Mouse (Mus musculus) yolk sac, embryonic 10.5 days (tissue): Measurements from ENCODE around the gene Sgf29.
A peak's percentile ranks its signal among the peaks of the same experiment; 100 is the strongest.

Source experiments
- DNase-seq: peaks from one replicate; pipeline ENCODE4 v3.0.0-alpha.2; 2017; ENCODE audit warnings: low spot score

The Sgf29 gene

GRCm38 (mm10) chr7:126649231-126650051 lies at the start of gene Sgf29:
Gene Sgf29 (plus strand): TSS chr7:126649309.
- DNase-seq: peak; percentile 94

DNA sequence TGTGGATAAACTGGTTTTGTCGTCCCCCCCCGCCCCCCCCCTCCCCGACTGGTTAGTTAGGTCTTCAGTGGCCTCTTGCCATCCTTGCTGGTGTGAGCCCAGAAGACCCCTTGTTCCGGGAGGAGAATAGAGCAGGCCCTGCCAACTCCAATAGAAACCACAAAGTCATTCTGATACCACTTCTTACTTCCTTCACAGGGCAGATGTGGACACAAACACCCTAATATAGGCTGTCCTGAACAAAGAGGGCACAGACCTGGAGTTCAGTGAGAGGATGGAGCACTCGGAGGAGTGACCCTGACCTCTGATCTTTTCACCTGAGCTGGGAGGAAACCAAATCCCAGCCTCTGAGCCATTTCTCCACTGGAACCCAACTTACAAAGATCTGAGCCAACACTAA lies 47.2 kb upstream of the Sgf29 start:
- DNase-seq: no peak

DNA sequence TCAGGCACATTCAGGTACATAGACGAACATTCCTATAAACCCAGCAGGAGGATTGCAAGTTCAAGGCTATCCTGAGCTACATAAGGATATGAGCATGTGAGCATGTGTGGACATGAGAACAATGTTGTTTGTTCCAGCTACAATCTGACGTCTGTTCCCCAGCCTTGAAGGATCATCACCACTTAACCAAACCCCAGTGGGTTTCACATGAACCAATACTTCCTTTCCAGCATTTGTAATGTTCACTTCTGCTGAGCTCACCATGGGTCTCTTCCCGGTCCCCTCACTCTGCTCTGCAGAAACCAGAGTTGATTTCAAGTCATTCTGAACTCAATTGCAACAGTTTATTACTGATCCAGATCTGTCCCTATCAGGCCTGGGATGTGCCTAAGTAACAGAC lies 46.5 kb upstream of the Sgf29 start:
- DNase-seq: no peak

GRCm38 (mm10) chr7:126606611-126607010 lies 42.5 kb upstream of the Sgf29 start:
- no peak for DNase-seq

DNA sequence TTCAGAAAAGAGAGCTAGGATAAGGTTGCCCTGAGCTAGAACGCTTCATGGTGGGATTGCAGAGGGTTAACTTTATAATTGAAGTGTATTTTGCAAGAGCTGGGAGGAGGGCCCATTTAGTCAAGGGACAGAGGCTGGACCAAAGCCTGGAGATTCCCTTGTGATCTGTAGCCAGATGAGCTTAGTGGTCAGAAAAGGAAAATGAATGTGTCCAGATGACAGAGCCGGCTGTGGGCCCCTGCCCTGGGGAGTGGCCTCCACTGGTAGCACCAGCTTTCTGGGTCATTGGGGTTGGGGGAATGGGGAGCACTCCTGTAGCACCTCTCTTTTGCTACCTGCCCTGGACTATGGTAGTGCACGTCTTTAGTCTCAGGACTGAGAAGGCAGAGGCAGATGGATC lies 42.0 kb upstream of the Sgf29 start:
- no peak for DNase-seq

GRCm38 (mm10) chr7:126607796-126608195 lies 41.3 kb upstream of the Sgf29 start:
- no peak for DNase-seq

GRCm38 (mm10) chr7:126612736-126613135 lies 36.4 kb upstream of the Sgf29 start:
- DNase-seq: no peak

GRCm38 (mm10) chr7:126616707-126617106 lies 32.4 kb upstream of the Sgf29 start:
- no peak for DNase-seq

GRCm38 (mm10) chr7:126619559-126620275 lies 29.4 kb upstream of the Sgf29 start:
- DNase-seq: no peak

- no peak for DNase-seq
Observed at GRCm38 (mm10) chr7:126621452-126622359, 27.4 kb upstream of the Sgf29 start.

- DNase-seq: no peak
Observed at GRCm38 (mm10) chr7:126623381-126623780, 25.7 kb upstream of the Sgf29 start.

DNA sequence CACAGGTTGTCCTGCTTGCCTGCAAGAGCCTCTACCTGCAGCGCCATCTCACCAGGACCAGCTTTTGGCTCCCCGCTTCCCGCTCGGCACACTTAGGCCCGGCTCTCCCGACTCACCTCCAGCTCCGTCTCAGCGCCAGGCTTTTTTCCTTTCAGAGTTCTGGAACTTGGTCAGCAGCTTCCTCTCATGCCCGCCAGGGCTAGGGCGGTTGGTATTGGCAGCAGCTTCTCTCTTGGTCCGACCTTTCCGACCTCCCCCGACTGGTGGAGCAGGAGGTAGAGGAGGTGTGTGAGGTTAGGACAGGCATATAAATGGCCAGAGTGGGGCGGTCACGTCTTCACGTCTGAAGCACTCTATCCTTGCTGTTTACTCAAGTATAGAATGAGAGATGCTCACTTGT lies 24.3 kb upstream of the Sgf29 start:
- DNase-seq: no peak

GRCm38 (mm10) chr7:126625369-126625768 lies 23.7 kb upstream of the Sgf29 start:
- DNase-seq: no peak

DNA sequence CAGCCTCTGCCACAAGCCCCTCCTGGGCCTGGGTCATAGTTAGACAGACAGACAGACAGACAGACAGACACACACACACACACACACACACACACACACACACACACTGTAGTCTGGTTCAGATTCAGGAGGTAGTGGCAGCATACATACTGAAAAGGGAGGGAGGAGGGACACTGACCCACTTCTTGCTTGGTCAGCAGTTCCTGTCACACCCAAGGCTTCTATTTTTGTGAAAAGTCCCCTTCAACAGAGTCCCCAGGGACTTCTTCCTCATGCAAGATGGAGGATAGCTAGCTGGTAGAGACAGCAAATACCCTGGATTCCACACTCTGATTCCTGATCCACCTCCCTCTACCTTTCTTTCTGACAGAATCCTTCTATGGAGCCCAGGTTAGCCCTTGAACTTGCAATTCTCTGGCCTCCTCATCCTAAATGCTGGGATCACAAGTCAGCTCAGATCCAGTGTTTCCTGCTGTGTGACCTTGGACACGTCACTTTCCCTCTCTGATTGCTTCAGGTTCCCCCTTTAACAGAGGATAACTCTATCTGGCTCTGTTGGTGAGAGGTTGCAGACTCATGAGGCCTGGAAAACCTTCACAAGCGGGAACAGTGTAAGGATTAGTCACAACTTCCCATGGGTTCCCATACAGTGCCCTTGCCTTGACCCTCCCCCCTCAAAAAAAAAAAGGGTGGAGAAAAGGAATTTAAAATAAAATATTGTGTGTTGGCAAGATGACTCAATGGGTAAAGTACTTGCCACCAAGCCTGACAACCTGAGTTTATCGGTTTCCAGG lies 23.1 kb upstream of the Sgf29 start:
- DNase-seq: no peak

DNA sequence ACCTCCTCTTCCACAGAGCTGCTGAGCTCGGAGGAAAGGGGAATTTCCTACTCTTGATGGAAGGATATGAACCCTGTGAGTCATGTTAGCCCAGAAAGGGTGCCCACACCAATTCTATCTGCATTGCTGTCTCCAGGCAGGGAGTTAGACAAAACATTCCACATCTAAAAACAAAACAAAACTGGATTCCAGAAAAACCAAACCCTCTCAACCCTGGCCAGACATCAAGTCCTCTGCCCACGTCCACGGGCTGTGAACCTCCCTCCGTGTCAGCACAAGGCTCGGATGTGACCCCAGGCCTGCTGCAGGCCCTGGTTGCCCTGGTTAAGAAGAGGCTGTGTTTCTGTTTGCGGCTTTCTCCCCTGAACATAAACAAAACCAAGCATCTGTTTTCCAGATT lies 21.0 kb upstream of the Sgf29 start:
- DNase-seq: peak; percentile 41

DNA sequence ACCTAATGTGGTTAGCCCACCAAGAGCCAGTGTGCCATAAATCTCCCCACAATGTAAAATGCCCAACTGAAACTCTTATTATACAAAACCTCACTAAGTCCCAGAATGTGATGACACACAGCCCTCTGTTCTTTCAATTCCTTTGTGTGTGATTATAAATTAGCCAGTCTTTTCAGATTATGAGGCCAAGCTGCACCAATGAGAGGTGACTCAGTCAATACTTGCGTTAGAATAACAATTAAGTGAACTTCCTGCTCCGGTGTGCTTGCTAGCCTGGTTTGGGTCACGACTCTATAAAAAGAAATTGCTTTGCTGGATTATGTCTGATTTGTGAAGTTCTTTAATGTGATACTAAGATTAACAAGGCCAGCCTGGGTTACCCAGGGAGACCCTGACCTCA lies 19.2 kb upstream of the Sgf29 start:
- DNase-seq: no peak

- no peak for DNase-seq
Observed at GRCm38 (mm10) chr7:126630824-126631518, 18.1 kb upstream of the Sgf29 start, which contains the start of gene Nupr1. Gene Nupr1 (minus strand): TSS chr7:126630861.

- DNase-seq: no peak
Observed at GRCm38 (mm10) chr7:126632478-126632877, 16.6 kb upstream of the Sgf29 start.

GRCm38 (mm10) chr7:126635375-126635774 lies 13.7 kb upstream of the Sgf29 start:
- DNase-seq: no peak

DNA sequence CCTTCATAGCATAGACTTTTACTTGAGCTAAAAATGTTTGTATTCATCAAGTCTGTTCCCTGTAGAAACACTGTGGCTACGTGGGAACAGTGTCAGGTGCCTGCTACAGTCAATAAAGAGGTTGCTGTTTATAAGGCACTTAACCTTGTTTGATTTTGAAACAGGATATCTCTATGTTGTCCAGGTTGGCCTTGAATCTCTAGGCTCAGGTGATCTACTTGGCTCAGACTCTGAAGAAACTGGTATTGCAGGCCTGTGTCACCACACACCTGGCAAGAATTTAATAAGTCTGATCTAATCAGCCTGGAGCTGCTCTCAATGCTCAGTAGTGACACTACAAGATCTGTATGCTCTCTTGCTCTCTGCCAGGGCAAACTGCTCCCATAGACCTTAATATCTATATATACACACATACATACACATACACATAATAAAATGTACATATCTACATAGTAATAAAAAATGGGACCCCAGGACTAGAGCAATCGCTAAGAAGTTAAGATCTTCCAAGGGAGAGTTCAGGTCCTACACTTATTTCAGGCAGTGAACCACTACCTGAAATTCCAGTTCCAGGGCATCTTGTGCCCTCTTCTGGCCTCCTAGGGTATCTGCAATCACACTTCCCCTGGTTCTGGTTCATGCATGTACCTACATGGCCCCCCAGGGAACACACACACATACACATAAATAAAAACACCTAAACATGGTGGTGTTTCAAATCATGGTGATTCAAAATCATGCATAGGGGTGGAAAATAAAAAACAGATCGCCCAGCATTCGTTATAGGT lies 12.2 kb upstream of the Sgf29 start:
- peak; percentile 46 for DNase-seq
